Mouse (Mus musculus) heart, adult 8-10 months (tissue): ENCODE results near the gene D17H6S53E. TPM values are rescaled to one million over a fixed set of nuclear protein-coding genes. Genes with fewer than 3 reads are reported as not detected.
A peak's percentile ranks its signal among the peaks of the same experiment; 100 is the strongest.

ENCODE experiments used
- DNase-seq: peaks from one replicate; pipeline ENCODE4 v3.0.0; 2022; ENCODE audit warnings: low spot score
- total RNA-seq, 4 experiments: library from RNA; stranded (reverse); gene quantifications; 2 replicates each; pipeline ENCODE4 v1.2.4; 2022

The D17H6S53E gene
- total RNA-seq, 4 experiments from 2014 or later: 27.8 to 33.4 (median 30.3) TPM

- DNase-seq: no peak
Measured at GRCm38 (mm10) chr17:35132174-35132560, 6.0 kb downstream of the D17H6S53E start.

DNA sequence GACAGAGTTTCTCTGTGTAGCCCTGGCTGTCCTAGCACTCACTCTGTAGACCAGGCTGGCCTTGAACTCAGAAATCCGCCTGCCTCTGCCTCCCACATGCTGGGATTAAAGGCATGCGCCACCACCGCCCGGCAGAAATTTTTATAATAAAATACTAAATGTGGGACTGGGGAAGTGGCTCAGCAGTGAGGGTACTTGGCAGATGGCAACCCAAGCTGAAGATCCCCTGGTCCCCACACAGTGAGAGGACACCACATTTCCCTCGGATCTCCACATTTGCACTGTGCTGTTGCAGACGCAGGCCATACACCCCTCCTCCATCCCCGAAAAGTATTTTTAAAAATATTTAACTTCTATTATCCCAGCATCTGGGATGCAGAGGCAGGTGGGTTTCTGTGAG lies 7.3 kb downstream of the D17H6S53E start:
- no peak for DNase-seq

DNA sequence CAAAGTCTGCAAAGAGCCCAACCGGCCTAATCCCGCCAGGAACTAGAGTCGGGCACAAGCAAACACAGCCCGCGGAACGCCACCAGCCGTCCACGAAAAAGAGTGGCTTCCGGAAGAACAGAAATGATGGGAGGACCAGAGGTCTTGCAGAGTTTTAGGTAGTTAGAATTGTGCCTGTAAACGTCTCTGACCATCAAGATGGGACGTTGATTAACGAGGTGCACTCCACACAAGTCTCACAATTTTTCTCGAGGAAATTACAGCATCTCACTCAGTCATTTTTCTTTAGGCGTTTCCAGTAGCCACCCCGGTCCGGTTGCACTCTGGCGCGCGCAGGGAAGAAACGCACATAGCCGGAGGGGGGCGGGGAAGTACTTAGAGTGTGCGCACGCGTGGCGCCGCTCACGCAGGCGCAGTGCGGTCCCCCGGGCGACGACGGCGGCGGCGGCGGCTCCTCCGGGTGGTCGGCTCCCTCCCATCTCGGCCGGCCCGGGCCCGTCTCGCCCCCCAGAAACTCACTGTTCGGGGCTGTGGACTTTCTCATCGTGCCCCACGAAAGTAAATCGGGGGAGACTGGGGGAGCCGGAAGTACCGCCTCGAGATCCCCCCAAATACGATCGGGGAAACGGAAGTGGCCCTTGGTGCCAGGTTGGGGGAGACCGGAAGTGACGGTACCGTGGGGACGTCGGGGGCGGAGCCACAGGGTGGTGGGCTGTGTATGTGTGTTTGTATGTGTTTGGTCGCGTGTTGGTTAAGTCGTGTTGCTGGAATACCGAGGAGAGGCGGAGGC lies 8.8 kb downstream of the D17H6S53E start, which contains the start of gene Bag6:
TSS of gene Bag6 (plus strand) at position 378 of the 790 bp plus-strand sequence.
- peak; percentile 94 for DNase-seq

GRCm38 (mm10) chr17:35135591-35136320 lies 9.6 kb downstream of the D17H6S53E start:
- no peak for DNase-seq

GRCm38 (mm10) chr17:35139269-35139668 lies 13.1 kb downstream of the D17H6S53E start:
- no peak for DNase-seq

DNA sequence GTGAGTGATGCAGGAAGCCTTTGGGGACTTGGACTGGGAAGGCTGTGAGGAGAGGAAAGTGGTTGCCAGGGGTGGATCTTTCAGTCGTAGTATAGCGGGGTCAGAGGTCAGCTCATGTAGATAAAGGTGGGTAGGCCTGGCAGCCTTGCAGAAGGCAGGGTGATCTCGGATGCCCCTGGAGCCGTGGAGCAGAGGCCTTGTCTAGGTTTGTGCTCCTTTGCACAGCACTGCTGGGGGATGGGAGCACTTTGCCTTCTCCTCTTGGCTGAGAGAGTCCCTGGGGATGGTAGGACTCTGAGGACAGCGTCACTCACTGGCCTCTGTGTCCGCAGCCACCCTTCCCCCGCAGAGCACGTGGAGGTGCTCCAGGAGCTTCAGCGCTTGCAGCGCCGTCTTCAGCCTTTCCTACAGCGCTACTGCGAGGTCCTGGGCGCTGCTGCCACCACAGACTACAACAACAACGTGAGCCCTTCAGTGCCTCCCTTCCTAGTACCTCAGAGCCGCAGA lies 14.4 kb downstream of the D17H6S53E start:
- DNase-seq: no peak

DNA sequence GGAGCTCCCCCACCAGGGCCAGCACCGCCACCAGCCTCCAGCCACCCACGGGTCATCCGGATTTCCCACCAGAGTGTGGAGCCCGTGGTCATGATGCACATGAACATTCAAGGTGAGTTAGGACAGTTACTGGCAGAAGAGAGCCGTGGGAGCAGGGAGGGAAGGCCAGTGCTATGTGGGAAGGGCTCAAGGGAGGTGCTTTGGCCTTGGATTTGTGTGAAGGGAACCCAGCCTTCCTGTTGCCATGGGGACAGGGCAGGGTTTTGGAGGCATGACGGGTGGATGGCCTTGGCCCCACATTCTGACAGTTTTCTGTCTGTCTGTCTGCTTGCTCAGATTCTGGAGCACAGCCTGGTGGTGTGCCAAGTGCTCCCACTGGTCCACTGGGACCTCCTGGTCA lies 15.8 kb downstream of the D17H6S53E start:
- DNase-seq: no peak

GRCm38 (mm10) chr17:35146139-35146538 lies 20.0 kb downstream of the D17H6S53E start:
- DNase-seq: no peak

DNA sequence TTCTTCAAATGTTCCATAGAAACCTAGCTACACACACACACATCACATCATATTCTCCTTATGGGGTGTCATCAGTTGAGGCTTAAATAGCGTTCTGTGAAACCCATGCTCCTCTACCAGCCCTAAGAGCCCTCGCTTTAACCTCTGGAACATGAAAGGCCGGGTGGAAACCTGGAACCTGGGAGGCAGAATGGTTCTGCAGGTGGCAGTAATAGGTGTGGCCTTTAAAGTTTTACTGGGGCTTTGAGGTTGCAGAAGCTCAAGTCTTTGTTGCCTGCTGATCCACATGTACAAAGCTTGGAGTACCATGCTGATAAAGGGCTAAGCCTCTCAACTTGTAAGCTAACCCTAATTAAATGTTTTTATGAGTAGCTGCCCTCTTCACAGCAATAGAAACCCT lies 21.2 kb downstream of the D17H6S53E start:
- DNase-seq: no peak

DNA sequence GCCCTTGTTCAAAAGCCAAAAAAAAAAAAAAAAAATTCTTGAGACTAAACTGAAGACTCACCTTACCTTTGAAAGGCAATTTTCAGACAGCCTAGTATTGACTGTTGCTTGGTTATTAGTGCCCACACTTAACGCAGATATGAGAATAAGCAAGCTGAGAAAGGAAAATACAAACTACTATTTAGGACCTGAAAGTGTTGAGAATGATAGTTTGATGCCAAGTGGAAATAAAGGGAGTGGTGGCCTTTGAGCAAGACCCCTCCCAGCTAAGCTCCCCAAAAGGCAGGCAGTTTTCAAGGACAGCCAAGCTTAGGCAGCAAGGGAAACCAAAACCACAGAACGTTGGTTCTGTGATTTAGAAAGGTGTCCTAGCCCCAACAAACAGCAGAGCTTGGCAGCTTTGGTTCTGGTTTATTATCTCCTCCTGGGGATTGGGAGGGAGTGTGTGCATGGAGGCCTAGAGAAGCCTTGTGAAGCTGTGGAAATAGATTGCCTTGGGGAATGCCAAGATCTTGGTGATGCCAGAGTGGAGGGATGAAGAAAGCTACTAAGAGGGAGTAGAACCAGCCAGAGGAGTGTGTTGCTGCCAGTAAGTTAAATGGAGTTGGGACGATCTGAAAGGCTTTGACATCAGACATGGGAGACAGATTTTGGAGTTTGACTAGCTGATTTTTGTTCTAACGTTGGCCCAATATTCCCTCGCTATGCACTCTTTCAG lies 21.9 kb downstream of the D17H6S53E start:
- no peak for DNase-seq

GRCm38 (mm10) chr17:35152121-35152520 lies 25.9 kb downstream of the D17H6S53E start:
- no peak for DNase-seq

- DNase-seq: no peak
Measured at GRCm38 (mm10) chr17:35153077-35153476, 26.9 kb downstream of the D17H6S53E start.

GRCm38 (mm10) chr17:35153931-35154330 lies 27.8 kb downstream of the D17H6S53E start:
- DNase-seq: no peak

DNA sequence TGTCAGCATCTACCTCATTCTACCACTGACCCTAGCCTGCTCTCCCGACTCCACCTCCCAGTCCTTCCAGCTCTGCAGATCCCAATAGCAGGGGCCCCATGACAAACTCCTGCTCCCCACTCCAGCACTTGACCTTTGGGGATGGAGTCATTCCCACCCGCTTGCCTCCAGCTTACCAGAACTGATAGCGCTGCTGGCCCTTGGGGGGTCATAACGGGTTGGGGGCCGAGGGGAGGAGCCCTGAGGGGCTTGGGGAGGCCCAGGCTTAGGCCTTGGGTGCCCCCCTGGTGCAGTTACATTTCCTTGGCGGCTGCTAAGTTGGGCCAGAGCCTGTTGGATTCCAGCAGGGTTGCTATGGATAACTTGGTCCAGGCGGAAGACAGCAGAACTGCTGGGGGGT lies 28.4 kb downstream of the D17H6S53E start:
- no peak for DNase-seq

DNA sequence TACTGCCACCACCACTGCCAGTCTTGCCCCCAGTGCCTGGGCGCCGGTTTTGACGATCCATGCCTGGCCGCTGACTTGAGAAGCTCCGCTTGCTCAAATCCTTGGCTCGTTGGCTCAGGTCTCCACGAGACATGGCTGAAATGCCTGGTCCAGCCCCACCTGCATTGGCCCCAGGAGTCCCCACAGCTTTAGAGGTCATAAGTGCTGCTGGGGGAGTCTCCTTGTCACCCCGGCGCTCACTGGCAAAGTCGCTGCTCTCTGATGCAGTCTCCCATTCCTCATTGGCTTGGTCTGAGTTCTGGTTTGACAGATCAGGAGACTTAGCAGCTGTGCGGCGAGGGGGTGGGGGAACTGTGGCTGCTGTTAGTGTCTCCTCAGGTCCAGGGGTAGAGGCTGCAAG lies 29.3 kb downstream of the D17H6S53E start:
- DNase-seq: no peak

GRCm38 (mm10) chr17:35156461-35157200 lies 30.5 kb downstream of the D17H6S53E start:
- DNase-seq: no peak

DNA sequence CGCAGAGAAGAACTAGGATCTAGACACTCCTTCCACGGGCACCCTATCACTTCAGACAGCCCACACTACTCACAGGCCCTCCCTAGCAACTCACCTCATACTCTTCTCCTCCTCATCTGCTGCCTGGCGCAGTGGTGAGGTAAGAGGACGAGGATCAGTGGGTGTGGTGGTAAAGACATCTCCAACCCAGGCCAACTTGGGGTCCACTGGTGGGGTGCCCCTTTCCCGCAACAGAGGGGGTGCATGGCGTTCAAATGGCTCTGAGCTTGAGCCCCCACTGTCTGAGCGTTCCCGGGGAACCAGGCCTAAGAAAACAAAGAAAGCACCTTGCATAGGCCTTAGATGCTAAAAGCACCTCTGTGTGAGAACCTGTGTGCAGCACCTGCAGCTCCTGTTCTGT lies 31.1 kb downstream of the D17H6S53E start:
- no peak for DNase-seq

DNA sequence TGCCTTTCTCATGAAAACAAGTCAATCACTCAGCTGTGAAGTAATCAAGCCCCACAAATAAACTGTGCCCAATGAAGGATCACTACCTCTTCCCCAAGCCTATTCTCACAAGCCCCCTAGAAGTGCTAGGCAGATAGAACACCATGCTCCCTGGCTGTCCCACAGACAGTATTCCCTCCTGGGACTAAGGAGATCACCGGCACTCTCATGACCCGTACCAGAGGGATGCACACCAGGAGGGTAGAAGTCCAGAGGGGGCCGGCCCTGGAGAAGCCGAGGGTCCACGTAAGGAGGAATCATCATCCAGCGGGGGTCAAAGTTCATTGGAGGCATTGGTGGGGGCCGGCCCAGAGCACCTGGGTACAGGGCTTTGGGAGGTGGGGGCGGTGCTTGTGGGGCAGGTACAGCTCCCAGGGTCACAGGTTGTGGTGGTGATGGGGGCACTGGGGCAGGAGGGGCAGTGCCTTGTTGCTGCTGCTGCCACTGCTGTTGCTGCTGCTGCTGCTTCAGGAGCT lies 31.5 kb downstream of the D17H6S53E start:
- no peak for DNase-seq

DNA sequence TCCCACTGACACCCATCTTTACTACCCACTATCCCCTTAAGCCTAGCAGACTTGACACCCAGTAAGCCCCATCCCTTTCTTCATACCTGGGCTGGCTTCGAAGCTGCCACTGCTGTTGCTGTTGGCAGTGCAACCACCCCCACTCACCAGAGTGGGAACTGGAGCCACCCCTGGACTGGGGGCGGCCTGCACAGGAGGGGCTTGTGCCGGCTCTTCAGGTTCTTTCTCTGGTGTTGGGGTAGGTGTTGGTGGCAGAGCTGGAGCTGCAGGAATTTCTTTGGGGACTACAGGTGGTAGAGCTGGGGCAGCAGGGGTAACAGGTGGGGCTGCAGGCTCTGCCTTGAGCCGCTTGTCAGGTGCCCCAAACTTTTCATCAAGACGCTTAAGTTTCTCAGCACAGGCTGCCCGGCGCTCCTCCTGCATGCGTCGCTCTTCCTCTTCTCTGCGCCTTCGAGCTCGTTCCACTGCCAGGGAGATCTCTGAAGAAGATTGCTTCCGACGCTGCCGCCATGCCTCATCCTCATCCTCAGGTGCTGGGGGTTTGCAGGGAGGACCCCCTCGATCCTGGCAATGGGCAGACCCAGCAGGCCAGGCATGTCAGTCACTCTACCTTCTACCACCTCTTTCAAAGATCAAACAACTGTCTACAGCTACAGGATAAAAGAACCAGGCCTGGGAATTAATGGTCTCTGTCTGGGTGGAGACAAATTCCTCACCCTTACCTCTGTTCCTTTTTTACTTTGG lies 32.8 kb downstream of the D17H6S53E start:
- DNase-seq: no peak

DNA sequence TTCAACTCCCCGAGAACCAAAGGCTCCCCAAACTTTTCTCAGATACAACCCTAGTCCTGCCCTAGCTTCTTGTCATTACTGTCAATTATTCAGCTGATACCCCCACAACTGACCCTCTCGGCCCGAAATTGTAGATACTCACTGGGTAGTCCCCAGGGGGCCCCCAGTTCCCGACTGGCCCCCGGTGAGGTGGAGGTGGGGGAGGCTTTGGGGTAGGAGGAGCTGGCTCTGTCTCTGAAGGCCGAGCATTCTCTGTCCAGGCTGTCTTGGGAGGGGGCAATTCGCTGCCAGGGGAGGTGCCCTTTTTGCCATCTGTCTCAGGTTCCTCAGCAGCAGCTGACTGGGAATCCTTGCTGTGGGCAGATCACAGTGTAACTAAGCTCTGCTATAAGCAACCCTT lies 33.5 kb downstream of the D17H6S53E start:
- DNase-seq: no peak
